Mouse (Mus musculus) megakaryocyte progenitor cell, adult 5-6 weeks (primary cell): Measurements from ENCODE around the gene Crk. TPM values are rescaled to one million over a fixed set of nuclear protein-coding genes. Genes with fewer than 3 reads are reported as not detected.
"Not testable (repeated sequence)": the region's sequence is repeated elsewhere in the genome, so short reads cannot be mapped to it uniquely, and the experiment has no call there.

Experiments used
- ATAC-seq: replicated peaks from 2 replicates; pipeline ENCODE4 v1.8.0; 2016; ENCODE audit warnings: mild to moderate bottlenecking, moderate TSS enrichment, inconsistent platforms; ENCODE audit not compliant: poor library complexity
- total RNA-seq, 2 experiments: library from RNA; stranded (forward) in 1 of 2; stranded (reverse) in 1 of 2; fragments of 157-497, 149-512 nt in 1 of 2; fragments of 200-1000 nt in 1 of 2; gene quantifications; 2 replicates each; pipeline versions ENCODE4 v1.2.3 to v1.2.4; 2015 to 2017

Gene Crk
- total RNA-seq, 2 experiments from 2014 or later = 28.4 to 32.6 TPM

DNA sequence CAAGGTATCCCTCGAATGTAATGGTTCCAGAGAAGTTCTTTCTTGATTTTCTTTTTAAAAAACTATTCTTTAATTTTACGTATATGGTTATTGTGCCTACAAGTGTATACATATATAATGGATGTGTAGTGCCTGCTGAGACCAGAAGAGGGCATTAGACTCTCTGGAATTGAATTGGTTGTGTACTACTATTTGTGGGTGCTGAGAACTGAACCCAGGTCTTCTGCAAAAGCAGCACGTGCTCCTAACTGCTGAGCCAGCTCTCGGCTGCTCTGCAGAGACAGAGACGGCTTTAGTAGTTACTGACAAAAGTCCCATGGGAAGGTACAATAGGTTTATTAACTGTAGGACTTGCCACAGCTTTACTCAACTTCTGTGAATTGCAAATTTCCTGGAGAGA is 5.4 kb downstream of the Crk start:
- ATAC-seq = no peak

DNA sequence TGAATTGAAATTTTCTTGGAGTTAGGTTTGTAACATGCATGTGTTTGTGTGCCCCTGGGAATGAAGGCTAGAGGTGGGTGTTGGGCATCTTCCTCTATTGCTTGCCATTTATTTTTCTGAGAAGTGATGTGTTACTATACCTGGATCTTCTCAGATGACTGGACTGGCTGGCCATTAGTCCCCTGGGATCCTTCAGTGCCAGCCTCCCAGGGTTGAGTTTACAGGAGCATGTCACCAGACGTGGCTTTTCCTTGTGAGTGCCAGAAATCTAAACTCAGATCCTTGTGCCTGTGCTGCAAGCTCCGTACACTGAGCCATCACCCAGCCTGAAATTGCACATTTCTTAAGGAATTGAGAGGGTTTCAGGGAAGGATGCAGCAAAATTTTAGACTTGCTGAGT is 5.9 kb downstream of the Crk start:
- no peak for ATAC-seq

DNA sequence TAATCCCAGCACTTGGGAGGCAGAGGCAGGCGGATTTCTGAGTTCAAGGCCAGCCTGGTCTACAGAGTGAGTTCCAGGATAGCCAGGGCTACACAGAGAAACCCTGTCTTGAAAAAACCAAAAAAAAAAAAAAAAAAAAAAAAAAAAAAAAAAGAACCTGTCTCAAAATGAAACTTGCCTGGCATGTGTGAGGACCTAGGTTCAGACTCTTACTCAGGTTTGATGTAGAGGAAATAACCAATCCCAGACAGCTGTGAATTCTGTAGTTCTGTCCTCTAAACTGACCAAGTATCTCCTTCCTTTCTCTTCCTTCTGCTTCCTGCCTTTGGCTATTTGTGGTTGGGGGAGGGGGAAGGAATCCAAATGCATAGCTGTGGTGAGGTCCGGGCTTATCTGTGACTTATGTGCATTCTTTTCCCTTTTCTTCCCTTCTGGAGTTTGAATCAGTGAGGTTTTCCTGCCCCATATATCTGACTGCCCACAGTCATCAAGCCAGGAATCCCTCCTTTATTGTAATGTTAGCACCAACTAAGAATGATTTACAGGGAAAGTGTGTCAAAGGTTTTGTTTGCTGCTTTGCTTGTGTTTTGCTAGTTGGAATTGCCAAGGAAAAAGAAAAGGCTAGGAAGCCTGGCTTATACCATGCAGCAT is 8.4 kb downstream of the Crk start:
- ATAC-seq = no peak

DNA sequence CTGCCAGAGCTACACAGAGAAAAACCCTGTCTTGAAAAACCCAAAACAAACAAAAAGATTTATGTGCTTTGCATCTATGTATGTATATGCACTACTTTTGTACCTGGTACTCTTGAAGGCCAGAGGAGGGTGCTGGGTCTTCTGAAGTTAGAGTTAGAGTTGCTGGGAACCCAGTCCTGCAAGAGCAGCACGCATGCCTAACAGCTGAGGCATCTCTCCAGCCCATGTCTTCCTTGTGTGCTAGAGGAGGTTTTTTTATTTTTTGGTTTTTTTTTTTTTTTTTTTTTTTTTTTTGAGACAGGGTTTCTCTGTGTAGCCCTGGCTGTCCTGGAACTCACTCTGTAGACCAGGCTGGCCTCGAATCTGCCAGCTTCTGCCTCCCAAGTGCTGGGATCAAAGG is 9.1 kb downstream of the Crk start:
- ATAC-seq = no peak

DNA sequence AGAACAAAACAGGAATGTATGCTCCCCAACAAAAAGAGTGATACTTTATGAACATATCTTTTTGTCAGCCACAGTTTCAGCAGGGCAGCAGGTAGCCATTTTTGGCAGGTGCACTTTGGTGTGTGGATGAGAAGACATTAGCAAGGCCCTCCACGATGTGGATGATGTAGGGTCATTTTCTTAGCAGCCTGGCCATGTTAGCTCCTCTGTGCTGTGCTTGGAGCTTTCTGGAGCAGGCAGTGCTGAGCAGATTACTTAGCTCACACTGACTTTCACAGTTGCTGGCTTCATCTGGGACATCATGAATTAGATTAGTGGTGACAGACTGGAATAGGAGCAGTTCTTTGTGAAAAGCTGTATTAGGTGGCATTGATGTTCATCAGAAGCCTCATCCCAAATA is 10.9 kb downstream of the Crk start:
- ATAC-seq = no peak

DNA sequence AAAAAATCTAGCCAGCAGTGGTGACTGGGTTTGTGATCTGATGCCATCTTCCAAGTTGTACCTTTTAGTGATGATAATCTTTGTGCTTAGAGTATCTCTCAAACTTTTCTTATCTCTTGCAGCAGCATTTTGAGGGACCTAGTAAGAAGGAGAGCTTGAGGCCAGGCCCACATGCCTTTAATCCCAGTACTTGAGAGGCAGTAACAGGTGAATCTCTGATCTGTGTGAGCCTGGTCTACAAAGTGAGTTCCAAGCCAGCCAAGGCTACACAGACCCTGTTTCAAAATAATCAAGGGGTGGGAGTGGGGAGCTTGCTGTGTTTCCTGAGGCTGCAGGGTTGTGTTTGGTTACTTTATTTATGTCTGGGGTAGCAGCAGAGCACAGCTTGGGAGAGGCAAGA is 12.0 kb downstream of the Crk start:
- ATAC-seq = no peak

DNA sequence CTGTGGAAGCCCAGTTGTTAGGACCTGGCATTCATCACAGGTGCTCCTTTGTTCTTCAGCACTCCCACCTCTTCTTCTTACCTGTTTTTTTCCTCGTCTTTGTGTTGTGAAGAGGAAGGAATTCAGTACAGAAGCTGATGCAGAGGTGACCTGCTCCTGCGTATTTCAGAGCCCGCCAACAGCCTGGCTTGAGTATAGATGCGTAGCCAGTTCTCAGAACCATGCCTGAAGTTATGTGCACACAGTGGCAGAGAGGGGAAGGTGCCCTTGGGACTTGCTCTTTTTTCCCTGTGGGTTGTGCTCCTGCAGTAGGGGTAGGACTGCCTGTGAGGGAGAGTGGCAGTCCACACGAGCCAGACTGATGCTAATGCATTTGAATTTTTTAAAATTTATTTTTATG is 14.5 kb downstream of the Crk start:
- ATAC-seq = no peak

DNA sequence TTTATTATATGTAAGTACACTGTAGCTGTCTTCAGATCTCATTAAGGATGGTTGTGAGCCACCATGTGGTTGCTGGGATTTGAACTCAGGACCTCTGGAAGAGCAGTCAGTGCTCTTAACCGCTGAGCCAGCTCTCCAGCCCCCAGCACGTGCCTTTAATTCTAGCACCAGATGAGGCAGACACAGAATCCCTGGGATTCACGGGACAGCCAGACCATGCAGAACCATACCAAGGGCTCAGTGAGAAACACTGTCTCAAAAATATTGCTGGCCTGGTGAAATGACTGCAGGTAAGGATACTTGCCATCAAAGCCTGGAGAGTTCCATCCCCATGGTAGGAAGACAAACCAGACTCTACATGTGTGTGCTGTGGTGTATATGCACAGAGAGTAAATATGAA is 18.4 kb downstream of the Crk start:
- ATAC-seq = not testable (repeated sequence)

DNA sequence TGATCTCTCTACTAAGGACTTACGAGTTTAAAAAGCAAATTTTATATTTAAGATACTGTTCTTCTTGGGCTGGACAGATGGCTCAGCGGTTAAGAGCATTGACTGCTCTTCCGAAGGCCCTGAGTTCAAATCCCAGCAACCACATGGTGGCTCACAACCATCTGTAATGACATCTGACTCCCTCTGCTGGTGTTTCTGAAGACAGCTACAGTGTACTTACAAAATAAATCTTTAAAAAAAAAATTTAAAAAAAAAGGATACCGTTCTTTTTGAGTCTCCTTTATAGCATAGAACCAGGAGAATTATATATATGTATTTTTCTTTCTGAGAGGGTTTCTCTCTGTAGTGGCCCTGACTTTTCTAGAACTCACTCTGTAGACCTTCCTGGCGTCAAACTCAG is 21.5 kb downstream of the Crk start:
- no peak for ATAC-seq

DNA sequence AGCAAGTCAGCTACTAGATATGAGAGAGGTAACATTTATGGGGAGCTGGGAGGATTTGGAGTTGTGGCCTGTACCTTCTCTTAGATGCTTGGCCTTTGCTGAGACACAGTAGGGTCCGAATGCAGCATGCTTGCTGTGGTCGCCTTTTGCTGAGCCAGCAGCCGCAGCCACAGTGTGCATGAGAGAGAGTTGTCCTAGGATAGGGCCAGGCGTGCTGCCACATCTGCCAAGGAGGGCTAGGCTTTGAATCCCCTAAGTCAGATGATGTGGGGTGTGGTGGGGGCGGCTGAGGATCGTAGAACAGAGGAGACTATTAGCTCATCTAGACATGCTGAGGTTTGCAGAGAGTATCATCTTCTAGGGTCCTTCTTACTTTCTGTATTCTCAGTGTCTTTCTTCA is 23.7 kb downstream of the Crk start:
- ATAC-seq = no peak

DNA sequence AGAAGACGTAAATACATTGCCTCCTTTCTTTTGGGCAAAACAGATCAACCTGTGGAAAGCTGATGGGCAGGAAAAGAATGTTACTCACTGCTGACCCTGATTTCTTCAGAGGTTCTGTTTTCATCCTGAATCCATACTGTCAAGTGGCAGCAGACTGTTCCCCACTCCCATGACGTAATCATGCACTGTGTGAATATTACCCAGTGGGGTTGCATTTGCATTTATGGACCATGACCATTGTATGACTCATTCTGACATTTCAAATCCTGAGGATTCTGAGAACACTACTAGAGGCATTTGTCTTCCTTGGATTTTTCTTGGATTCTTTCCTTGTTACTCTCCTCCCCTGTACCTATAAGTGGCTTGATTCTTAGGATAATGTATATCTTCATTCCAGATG is 24.7 kb downstream of the Crk start:
- no peak for ATAC-seq

DNA sequence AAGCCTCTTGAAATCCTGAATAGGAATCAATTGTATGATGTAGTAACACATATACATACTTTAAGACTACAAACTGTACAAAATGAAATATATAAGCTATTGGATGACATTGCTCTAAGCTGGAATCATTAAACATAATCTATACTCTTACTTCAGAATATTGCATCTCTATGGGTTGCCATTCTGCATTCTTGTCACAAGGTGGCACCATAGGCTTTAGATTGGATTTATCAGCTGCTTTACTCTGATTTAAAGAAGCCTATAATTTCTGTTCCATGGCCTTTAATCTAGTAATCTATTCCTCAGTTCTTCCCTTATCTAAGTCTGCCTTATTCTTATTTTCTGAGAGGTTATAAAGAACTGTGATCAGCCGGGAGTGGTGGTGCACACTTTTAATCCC is 34.9 kb downstream of the Crk start:
- ATAC-seq = peak; percentile 60; the same call in 1 of the 2 replicates

DNA sequence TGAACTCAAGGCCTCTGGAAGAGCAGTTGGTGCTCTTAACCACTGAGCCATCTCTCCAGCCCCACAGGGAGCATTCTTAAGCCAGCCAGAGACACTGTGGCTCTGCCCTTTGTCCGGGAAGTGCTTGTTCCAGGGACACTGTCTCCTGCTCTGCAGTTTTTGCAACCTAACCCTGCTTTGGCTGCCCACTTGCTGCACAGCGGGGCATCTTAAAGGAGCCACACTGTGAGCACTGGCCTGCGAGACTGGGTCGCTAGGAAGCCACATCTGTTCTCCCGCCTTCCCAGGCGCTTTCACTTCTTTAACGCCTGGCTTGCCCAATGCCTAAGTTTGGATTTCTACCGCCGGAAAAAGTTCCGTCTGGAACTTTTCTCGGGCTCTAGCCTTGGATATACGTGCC is 36.5 kb downstream of the Crk start:
- no peak for ATAC-seq

DNA sequence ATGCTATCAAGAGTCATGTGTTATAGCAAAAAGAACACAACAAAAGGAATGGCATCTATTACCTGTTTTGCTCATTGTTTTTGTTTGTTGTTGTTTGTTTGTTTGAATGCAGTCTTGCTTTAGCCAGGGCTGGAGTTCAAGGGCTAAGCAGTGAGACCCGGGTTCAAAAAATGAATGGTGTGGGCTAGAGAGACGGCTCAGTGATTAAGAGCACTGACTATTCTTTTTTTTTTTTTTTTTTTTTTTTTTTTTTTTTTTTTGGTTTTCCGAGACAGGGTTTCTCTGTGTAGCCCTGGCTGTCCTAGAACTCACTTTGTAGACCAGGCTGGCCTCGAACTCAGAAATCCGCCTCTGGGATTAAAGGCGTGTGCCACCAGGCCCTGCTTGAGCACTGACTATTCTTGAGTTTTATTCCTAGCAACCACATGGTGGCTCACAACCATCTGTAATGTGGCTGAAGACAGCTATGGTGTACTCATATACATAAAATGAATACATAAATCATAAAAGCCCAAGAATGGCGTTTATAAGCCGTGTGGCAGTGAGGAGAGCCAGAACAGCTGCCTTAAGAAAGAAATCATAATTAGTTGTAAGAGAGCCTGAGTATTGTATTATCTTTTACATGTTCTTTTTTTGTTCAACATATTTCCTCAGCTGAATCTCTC is 37.7 kb downstream of the Crk start:
- ATAC-seq = no peak

DNA sequence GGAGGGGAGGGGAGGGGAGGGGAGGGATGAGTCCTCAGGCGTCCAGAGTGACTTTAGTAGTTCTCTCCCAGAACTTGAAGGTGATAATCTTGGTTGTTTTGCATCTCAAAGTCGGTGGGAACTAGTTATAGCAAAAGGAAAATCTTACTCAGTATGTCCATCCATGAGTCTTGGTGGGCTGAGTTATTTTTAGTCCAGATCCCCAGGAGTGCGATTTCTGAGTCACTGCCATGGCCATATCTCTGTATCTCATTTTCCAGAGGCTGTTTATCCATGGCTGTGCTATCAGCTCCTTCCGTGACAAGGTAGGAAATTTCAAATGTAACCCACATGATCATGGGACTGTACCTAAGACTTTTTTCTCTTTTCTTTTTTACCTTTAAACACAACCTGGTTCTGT is 43.3 kb downstream of the Crk start:
- no peak for ATAC-seq

DNA sequence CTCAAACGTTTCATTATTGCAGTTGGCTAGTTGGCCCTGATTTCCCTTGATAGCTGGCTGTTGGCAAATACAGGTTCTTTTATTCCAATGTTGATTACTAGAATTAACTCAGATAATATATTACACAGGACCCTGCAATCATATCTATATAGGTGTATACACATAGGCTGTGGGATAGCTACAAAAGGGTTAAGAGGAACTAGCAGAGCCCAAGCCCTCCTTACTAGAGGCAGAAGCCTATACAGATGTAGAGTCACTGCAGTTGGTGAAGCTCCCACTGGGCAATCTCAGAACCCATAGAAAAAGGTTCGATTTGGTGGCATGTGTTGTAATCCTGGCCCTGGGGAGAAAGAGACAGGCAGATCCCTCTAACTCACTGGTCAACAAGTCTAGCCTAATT is 48.1 kb downstream of the Crk start:
- 0 out of 2 replicates have a peak, but pooled peaks have one; percentile 14 for ATAC-seq

DNA sequence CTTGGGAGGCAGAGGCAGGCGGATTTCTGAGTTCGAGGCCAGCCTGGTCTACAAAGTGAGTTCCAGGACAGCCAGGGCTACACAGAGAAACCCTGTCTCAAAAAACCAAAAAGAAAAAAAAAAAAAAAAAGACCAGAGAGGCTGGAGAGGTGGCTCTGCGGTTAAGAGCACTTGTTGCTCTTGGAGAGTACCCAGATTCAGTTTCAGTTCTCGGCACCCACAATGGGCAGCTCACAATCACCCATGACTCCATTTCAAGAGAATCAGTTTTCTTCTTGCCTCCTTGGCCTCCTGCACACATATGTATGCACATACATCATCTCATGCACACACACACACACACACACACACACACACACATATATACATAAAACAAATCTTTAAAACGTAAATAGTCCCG is 48.6 kb downstream of the Crk start:
- not testable (repeated sequence) for ATAC-seq

DNA sequence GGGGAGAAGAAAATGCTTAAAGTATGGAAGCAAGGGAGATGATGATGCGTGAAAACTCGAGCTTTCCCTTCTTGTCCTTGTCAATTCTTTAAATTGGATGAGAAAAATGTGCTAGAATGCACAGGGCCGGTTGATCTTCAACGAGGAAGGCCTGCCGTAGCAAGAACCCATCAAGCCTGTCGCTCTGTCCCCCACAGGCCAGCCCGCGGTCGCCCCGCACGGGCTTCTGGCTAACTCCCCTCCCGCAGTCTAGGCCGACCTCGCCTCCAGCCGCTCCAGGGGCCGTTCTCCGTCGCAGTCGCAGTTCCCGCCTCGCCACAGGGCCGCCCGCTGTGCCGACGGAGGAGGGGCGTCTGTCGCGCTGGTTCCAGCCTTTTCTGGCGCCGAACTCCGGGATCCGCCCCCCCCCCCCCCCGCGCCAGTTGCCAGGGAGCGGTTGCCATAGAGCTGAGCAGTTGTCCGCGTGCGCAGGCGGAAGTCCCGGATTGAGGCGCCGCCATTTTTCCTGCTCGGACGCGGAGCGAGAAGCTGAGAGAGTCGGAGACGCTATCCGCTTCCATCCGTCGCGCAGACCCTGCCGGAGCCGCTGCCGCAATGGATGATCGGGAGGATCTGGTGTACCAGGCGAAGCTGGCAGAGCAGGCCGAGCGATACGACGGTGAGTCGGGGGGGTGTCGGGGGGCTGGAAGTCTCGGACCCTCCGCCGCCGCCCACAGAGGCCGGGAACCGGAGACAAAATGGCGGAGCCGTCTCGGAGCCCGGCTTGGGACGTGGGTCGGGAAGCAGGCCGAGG is 53.6 kb downstream of the Crk start, which contains the start of gene Ywhae:
Gene Ywhae (plus strand): TSS at position 436 of the 793 bp plus-strand sequence.
- peak; percentile 88 for ATAC-seq

DNA sequence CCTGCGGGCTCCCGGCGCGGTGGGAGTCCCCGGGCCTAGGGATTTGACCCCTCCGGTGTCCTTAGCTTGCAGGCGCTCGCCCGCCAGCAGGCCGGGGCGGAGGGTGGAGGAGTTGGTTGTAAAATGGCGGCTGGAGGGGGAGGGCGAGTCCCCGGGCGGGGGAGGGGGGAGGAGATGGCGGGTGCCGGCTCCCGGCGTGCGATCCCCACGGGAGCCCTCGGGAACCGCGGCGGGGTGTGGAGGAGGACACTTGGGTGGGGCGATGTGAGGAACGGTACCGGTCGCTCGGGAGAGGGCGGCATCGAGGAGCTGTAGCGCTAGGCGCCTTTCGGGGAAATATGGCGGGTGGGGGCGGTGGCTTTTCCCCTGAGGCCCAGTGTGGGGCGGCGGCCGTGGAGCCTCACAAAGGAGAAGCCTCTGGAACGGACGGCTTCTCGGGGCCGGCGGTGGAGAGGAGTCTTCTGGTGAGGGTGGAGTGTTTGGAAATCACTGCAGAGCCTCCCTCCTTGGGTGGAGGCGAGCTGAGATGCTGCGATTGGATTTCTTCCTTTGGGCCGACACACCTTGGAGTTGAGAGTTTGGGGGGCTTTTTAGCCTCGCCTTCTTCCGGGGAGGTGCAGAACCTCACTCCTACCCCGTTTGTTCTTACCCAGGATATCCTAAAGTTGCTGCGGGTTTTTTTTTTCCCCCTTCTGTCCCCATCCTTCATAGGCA is 54.3 kb downstream of the Crk start:
- ATAC-seq = peak; percentile 20

DNA sequence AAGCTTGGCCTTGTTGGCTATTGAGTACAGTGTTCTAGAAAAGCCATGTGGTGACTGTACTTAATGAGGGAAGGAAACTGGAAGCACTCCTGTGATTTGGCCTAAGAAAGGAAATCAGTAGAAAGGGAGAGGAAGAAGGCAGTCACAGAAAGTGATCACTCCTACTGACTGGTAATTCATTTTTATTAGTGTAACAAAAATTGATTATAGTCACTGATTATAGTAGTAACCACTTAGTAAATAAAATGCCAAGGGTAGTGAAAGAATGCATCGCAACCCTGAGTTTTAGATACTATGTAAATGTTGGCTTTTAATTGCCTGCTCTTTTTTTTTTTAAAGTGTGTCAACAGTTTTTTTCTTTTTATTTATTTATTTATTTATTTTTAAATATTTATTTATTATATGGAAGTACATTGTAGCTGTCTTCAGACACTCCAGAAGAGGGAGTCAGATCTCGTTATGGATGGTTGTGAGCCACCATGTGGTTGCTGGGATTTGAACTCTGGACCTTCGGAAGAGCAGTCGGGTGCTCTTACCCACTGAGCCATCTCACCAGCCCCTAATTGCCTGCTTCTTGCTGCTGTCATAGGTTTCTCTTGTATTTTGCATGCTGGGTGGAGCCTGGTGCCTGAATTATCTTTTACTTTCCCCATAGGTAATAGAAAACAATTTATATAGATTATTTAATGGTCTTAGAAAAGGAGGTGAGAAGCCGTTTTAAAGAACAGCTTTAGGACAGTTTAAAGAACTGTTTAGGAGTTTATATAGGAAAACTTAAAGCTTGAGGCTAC is 56.6 kb downstream of the Crk start:
- no peak for ATAC-seq

DNA sequence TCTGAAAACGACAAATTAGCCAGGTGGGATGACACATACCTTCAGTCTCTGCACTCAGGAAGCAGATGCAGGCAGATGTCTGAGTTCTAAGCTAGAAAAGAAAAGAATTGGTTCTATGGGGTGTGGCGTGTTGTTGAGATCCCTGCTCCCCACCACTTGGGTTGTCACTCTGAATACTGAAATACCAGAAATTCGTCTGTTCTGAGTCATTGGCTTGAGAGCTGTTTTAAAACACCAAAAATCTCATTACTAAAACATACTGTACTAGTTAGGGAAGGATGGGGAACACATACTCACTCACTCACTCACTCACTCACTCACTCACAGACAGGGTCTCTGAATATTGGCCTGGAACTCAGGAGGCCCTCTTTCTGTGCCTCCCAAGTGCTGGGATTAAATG is 57.9 kb downstream of the Crk start:
- ATAC-seq = no peak
